Mouse (Mus musculus) stomach, postnatal 0 days (tissue): ENCODE measurements around the gene Tut7.

ENCODE experiments used
- CTCF ChIP-seq: IDR thresholded peaks from 2 replicates; pipeline ENCODE4 v1.5.1; 2016; ENCODE audit warnings: antibody characterized with exemption, low read depth, mild to moderate bottlenecking, moderate library complexity
- EP300 ChIP-seq: optimal IDR thresholded peaks from 2 replicates; pipeline ENCODE3; 2016; ENCODE audit warnings: antibody characterized with exemption

DNA sequence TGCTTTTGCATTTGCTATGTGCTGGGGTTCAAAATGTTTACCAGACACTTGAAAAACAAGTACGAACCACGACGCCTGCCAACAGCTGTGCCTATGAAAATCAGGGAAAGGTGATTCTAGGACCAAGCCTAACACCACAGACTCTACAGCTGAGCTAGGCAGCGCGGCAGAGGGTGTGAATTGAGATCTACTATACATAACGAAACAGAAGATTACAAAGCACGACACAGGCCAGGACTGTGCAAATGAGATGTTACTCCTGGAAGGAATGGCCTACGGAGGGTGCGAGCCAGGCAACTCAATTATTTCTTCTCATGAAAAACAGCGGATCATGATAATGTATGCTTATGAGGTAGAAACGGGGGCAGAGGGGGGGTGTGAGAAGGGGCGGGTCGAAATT is 54.4 kb downstream of the Tut7 start:
- TF ChIP-seq EP300 (no peak), CTCF (no peak)
